Mouse (Mus musculus) G1E (cell line): ENCODE data around the gene Clec16a.

Experiments used
- CTCF ChIP-seq: IDR thresholded peaks from 2 replicates; pipeline ENCODE4 v1.5.1; 2012; ENCODE audit warnings: low read depth, low read length, inconsistent platforms, mixed read lengths
- GATA1 ChIP-seq: IDR thresholded peaks from 2 replicates; pipeline ENCODE4 v1.6.1; 2012; ENCODE audit warnings: borderline replicate concordance, low read length, inconsistent platforms, mixed read lengths
- GATA2 ChIP-seq: IDR thresholded peaks from 2 replicates; pipeline ENCODE4 v1.6.1; 2012; ENCODE audit warnings: low read depth, low read length, inconsistent platforms, borderline replicate concordance
- POLR2AphosphoS5 ChIP-seq: IDR thresholded peaks from 2 replicates; pipeline ENCODE4 v1.6.1; 2012; ENCODE audit warnings: low read depth, low read length, inconsistent platforms; ENCODE audit not compliant: insufficient replicate concordance
- TAL1 ChIP-seq: conservative IDR thresholded peaks from 2 replicates; pipeline ENCODE4 v1.6.1; 2012; ENCODE audit warnings: low read depth, low read length, inconsistent platforms, mixed read lengths

GRCm38 (mm10) chr16:10735781-10736180 lies 190.6 kb downstream of the Clec16a start:
- no peak for TF ChIP-seq CTCF
- no peak for TF ChIP-seq GATA1
- no peak for TF ChIP-seq POLR2AphosphoS5
- TF ChIP-seq TAL1: no peak
- TF ChIP-seq GATA2: no peak
